Mouse (Mus musculus): Measurements from ENCODE around the gene S100z.

S100z gene

DNA sequence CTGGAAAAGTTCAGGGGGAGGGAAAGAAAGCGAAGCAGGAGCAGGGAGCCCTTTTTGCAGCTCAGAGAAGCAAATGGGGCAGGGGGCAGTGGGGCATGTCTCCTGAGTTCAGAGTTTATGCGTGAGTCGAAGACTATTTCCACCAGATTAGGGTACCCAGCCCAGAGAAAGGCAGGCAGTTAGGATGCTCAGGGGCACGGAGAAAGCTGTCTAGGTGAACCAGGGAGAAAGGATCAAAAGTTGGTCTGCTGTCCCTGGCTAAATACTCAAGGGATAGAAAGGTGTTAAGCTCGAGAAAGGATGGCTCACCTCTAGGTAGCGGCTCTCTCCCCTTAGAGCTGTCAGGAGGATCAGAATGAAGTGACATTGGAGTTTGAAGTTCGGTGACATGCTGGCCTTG lies 34.2 kb downstream of the S100z start:
- DNase-seq, result no peak

- DNase-seq, result no peak
Measured at GRCm38 (mm10) chr13:95443376-95444233, 34.9 kb downstream of the S100z start.

DNA sequence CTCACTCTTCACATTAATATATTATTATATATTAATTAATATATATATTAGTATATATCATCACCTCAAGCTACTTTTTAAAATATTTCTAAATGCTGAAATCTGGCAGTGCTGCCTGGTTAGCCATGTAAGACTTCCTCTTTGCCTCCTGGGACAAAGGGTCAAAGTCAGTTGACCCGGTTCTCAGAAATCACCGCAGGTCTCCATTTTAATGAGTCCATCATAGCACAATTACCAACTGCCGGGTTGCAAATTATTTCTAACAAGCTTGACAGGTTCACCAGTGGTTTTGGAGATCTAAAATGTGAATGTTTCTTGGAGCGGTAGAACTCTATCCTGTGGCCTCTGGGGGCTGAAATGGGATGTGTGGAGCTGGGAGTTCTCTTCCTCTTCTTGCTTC lies 35.6 kb downstream of the S100z start:
- no peak for DNase-seq

GRCm38 (mm10) chr13:95439569-95439968 lies 39.0 kb downstream of the S100z start:
- DNase-seq, result no peak

GRCm38 (mm10) chr13:95431760-95432159 lies 46.8 kb downstream of the S100z start:
- no peak for DNase-seq

GRCm38 (mm10) chr13:95427499-95427898 lies 51.0 kb downstream of the S100z start:
- no peak for DNase-seq

All from thymus, postnatal 25 days (tissue).